Mouse (Mus musculus) testis, adult 2 months (tissue): ENCODE measurements around the gene Cfap43. TPM values are rescaled to one million over a fixed set of nuclear protein-coding genes. Genes with fewer than 3 reads are reported as not detected.

Experiments used
- H3K27ac ChIP-seq: fragments of 200-500 bp; 2 replicates; pipeline ENCODE4 v1.5.1; 2012; ENCODE audit warnings: low read depth, low read length; ENCODE audit not compliant: control insufficient read depth, insufficient read depth
- H3K27me3 ChIP-seq: fragments of 200-500 bp; 2 replicates; pipeline ENCODE4 v1.6.1; 2012; ENCODE audit warnings: mild to moderate bottlenecking, low read length, moderate library complexity; ENCODE audit not compliant: control insufficient read depth, insufficient read depth
- H3K36me3 ChIP-seq: fragments of 200-500 bp; 2 replicates; pipeline ENCODE4 v1.6.1; 2012; ENCODE audit warnings: mild to moderate bottlenecking, low read length; ENCODE audit not compliant: control insufficient read depth, insufficient read depth
- H3K4me1 ChIP-seq: fragments of 200-500 bp; 2 replicates; pipeline ENCODE4 v1.6.1; 2012; ENCODE audit warnings: low read length; ENCODE audit not compliant: control insufficient read depth, insufficient read depth
- H3K4me3 ChIP-seq: fragments of 200-500 bp; 2 replicates; pipeline ENCODE4 v1.5.1; 2012; ENCODE audit warnings: low read depth, mild to moderate bottlenecking, low read length, moderate library complexity, mixed read lengths; ENCODE audit not compliant: control insufficient read depth
- CTCF ChIP-seq: fragments of 200-500 bp; IDR thresholded peaks from 2 replicates; pipeline ENCODE4 v1.5.1; 2012; ENCODE audit warnings: low read depth, mild to moderate bottlenecking, inconsistent platforms, low read length, moderate library complexity; ENCODE audit not compliant: control insufficient read depth, insufficient read depth, insufficient replicate concordance
- POLR2A ChIP-seq: fragments of 200-500 bp; IDR thresholded peaks from 2 replicates; pipeline ENCODE4 v1.6.1; 2012; ENCODE audit warnings: low read depth, mild to moderate bottlenecking, inconsistent platforms, low read length, moderate library complexity; ENCODE audit not compliant: control insufficient read depth
- polyA plus RNA-seq: library from polyadenylated mRNA; depleted of rRNA; stranded (reverse); fragments of >200 nt; gene quantifications from 2 replicates; pipeline ENCODE4 v1.2.3, GENCODE M21; 2012; rRNA removed

Gene Cfap43
- polyA plus RNA-seq, result 95.2 and 103 TPM in 2 replicates

DNA sequence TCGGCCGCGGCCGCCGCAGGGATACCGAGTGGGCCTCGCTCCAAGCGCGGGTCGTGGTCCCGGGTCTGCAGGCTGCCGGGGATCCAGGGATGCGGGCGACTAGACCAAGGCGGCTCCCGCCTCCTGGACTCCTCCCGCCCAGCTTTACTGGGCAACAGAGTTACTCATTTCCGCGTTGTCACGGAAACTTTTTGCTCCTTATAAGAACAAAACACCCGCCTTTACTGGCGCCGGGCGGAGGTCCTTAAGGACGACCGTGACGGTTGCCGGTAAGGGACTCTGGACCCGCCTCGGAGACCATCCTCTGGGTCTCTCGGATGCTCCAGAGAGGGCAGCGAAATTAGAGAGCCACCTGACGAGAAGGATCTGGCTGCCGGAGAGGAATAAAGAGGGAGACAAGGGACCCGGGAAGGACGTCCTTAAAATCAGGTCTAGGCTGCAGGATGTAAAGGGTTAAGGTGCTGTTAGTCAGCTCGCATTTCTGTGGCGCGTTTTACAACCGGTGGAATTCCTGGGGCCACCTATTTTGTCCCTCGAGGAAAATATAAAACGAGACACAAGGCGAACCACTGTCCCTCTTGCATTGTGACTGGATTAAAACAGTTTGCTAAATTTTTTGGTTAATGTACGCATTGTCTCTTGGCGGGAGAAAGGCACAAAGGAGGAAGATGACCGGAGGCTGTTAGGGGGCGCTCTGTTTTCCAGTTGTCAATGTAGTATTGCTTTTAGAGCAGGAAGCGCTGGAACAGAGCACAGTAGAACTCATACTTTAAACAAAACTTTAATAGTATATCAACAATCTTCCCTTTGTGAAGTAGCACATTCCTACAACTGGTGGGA lies at the start of gene Cfap43, which contains the start of gene Itprip:
Cfap43 (minus strand) TSS at position 162 of the 840 bp plus-strand sequence.
Itprip (minus strand) TSS at position 174 of the 840 bp plus-strand sequence.
- H3K27ac ChIP-seq, result no peak within 1 kb of the TSS
- no peak for TF ChIP-seq POLR2A
- TF ChIP-seq CTCF, result no peak
- no peaks in the 10 kb centered on the region for H3K36me3 ChIP-seq
- peaks cover 3% of the 10 kb centered on the region; the same call in 1 of the 2 replicates for H3K4me1 ChIP-seq
- H3K4me3 ChIP-seq, result peak within 1 kb of the TSS; percentile 78
- H3K27me3 ChIP-seq, result no peaks in the 10 kb centered on the region; the same call in 1 of the 2 replicates

DNA sequence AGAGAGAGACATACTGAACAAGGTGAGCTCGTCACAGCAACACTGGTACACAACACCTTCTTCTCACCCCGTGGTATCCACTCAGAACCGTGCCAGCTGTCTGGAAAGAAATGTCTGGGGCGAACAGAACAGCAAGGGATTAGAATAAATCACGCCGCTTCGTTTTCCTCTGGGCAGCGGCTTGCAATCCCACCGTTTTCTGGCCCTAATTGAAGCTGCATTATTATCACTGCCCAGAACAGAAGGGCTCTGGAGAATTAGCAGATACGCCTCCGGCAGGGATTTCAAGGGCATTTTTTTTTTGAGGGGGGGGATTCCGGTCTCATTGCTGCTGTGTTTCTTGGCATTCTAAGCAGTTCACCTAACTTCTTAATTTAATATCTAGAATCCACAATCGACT lies 39.1 kb upstream of the Cfap43 start:
- H3K36me3 ChIP-seq, result no peaks in the 10 kb centered on the region
- no peaks in the 10 kb centered on the region for H3K27me3 ChIP-seq
- no peak overlapping the region for H3K27ac ChIP-seq
- H3K4me1 ChIP-seq, result no peaks in the 10 kb centered on the region; the same call in 1 of the 2 replicates
- no peak overlapping the region for H3K4me3 ChIP-seq
- no peak for TF ChIP-seq CTCF
- TF ChIP-seq POLR2A, result no peak

DNA sequence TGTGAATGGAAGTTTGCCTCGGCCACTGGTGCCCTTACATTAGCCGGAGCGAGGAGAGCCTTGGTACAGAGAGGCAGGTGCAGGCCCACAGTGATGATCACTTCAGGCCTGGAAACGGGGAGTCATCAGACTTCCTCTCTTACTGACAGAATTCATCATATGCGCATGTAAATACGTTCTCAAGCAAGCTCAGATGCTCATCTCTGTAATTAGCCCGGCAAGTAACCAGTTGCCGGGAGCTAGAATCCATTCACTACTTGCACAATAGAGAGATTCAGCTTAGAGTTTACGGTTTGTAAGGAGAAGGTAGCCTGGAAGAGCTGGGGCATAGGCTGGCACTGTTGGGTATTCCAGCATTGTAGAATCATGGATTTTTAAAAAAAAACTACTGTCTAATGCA lies 34.1 kb upstream of the Cfap43 start:
- Histone ChIP-seq H3K27me3 (no peaks in the 10 kb centered on the region), H3K4me1 (no peaks in the 10 kb centered on the region; the same call in 1 of the 2 replicates), H3K27ac (no peak overlapping the region), H3K36me3 (no peaks in the 10 kb centered on the region), H3K4me3 (no peak overlapping the region)
- no peak for TF ChIP-seq POLR2A
- TF ChIP-seq CTCF, result no peak

DNA sequence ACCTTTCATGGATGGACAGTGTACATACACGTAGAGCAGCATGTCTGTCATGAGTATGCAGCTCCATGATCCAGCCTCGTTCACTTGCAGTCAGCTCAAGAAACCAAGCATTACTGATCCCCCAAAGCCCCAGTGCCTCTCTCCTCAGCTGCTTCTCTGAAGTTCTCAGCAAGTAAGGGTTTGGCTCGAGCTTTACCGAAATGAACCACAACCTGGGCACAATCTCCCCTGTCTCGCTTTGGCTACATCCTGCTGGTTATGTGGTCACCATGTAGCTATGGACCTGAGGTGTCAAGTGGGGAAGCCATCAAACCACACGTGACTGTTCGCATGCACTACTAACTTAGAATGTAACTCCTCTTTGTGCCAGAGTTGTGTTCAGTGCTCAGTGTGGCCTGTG lies 31.9 kb upstream of the Cfap43 start:
- TF ChIP-seq POLR2A, result no peak
- no peak overlapping the region for H3K27ac ChIP-seq
- H3K27me3 ChIP-seq, result no peaks in the 10 kb centered on the region
- no peaks in the 10 kb centered on the region for H3K36me3 ChIP-seq
- no peak overlapping the region for H3K4me3 ChIP-seq
- H3K4me1 ChIP-seq, result no peaks in the 10 kb centered on the region; the same call in 1 of the 2 replicates

DNA sequence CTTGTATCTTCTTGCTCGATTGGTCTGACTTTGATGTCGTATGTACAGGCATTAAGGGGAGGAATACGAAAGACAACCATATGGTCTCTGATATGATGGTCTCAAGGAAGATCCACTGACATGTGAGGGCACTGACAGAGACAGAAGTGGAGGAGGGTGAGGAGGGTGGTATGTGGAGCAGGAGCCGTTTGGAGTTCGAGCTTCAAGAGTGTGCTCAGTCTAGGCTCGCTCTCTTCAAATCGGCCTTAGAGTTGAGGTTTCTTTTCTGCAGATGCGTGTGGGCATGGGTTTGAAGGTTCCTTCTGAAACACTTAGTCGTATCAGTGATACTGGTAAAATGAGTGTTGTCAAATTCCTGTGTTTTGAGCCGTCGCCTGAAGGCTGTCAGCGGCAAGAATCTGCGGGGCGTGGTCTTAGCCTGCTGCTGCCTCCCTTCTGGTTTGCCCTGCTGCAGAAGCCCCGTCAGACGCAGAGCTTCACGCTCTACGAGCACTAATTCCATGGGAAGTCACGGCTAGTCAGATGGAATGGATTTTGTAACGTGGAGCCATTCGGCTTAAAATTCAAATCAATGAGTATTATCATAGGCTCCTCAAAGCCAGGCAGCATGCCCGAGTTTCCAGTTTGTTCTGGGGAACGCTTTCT lies 27.9 kb upstream of the Cfap43 start:
- Histone ChIP-seq H3K4me3 (no peak overlapping the region), H3K27ac (no peak overlapping the region), H3K27me3 (no peaks in the 10 kb centered on the region), H3K36me3 (no peaks in the 10 kb centered on the region), H3K4me1 (no peaks in the 10 kb centered on the region)
- TF ChIP-seq CTCF, result no peak
- TF ChIP-seq POLR2A, result no peak

DNA sequence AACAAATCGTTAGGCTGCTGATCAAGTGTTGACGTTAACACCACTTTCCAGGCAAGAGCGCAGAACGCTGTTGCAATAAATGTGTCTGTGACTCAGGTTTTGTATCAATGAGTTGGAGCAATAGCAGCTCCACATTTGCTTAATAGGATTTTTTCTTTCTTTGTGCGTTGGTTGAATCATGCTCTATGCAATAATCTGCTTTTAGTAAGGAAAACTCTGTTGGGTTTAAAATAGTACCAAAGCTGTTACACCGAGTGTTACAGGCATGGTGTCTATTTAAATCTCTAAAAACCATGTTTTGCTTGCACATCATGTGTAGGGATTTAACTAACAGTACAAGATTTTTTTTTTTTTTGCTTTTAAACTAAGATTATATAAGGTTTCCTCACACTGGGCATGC lies 20.3 kb upstream of the Cfap43 start:
- no peaks in the 10 kb centered on the region for H3K36me3 ChIP-seq
- H3K27me3 ChIP-seq, result no peaks in the 10 kb centered on the region

DNA sequence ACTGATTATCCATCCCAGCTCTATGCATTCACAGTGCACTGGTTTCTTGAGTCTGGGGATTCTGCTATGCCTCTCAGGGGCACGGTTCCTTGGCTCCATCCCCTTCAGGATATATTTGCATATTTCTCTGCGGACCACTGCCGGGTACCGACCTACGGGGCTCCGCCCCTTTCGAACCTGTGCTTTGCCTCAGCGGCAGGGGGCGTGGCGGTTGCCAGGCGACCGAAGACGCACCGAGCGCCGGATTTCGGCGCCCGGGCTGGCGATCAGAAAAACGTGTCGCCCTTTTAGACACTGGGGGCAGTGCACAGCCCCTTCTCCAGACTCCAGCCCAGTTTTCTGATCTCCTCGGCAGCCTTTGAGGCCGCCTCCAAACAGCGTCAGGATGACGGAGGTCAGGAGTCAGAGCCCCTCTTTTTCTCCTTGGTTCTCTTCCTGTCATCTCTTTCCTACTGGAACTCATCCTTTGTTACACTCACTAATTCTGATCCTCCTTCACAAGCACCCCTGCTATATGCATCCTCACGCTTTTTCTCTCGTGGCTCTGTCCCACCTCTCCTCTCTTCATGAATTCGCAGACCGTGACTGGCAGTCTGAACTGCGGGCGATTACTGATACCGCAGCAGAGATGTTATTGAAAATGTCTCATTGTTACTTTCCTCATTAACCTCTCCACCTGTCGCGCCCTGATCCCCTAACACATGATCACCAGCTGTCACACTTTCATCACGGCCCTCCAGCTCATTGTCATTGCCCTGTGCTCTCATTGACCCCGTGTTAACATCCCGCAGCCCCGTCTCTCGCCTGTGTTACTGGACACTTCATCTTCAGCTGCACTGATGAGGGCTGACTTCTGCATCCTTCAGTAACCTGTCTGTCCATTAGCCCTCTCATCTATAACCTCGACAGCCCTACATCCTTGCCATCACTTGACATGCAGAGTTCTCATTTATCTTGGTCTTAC lies 18.6 kb upstream of the Cfap43 start, which contains the start of gene Cfap58:
Cfap58 (plus strand) TSS at position 233 of the 964 bp plus-strand sequence.
- TF ChIP-seq CTCF (no peak), POLR2A (peak; percentile 45; the same call in 1 of the 2 replicates)
- Histone ChIP-seq H3K4me1 (peaks cover 10% of the 10 kb centered on the region), H3K4me3 (peak within 1 kb of the TSS; percentile 81), H3K27ac (no peak within 1 kb of the TSS), H3K27me3 (no peaks in the 10 kb centered on the region), H3K36me3 (no peaks in the 10 kb centered on the region)

More for the DNA sequence above, 20.3 kb upstream of the Cfap43 start:
- peaks cover 10% of the 10 kb centered on the region for H3K4me1 ChIP-seq
- H3K27ac ChIP-seq, result no peak overlapping the region
- no peak overlapping the region for H3K4me3 ChIP-seq
- no peak for TF ChIP-seq CTCF
- TF ChIP-seq POLR2A, result no peak
